Mouse (Mus musculus): ENCODE results near the gene Cobll1. TPM values are rescaled to one million over a fixed set of nuclear protein-coding genes. Genes with fewer than 3 reads are reported as not detected.

The Cobll1 gene
- polyA plus RNA-seq, 1 experiment, result 14.0 TPM

- Histone ChIP-seq H3K4me1 (ENCODE audit: control insufficient read depth, insufficient read depth, low read length) (no peaks in the 10 kb centered on the region; the same call in 1 of the 2 replicates), H3K4me3 (replicated peaks; ENCODE audit: extremely low read depth, low read depth, low read length) (no peak overlapping the region)
- DNase-seq, result no peak
- 74% methylated on average over 1 of the region's 1 CpGs for WGBS
- TF ChIP-seq POLR2A (IDR thresholded peaks at IDR 0.05; ENCODE audit: borderline replicate concordance, extremely low read depth, low read depth, low read length) (no peak), CTCF (IDR thresholded peaks at IDR 0.05; ENCODE audit: insufficient read depth, low read length) (no peak)
Observed at GRCm38 (mm10) chr2:65100001-65100400, 139.2 kb downstream of the Cobll1 start.

- DNase-seq, result no peak
- 56% methylated on average over 6 of the region's 6 CpGs for WGBS
- no peaks in the 10 kb centered on the region; the same call in 1 of the 2 replicates for H3K4me1 ChIP-seq (ENCODE audit: control insufficient read depth, insufficient read depth, low read length)
- TF ChIP-seq POLR2A (IDR thresholded peaks at IDR 0.05; ENCODE audit: borderline replicate concordance, extremely low read depth, low read depth, low read length) (no peak), CTCF (IDR thresholded peaks at IDR 0.05; ENCODE audit: insufficient read depth, low read length) (no peak)
- no peak overlapping the region for H3K4me3 ChIP-seq (replicated peaks; ENCODE audit: extremely low read depth, low read depth, low read length)
Observed at GRCm38 (mm10) chr2:65095571-65095970, 143.6 kb downstream of the Cobll1 start.

GRCm38 (mm10) chr2:65093990-65094389 lies 145.2 kb downstream of the Cobll1 start:
- H3K4me1 ChIP-seq (ENCODE audit: control insufficient read depth, insufficient read depth, low read length), result no peaks in the 10 kb centered on the region; the same call in 1 of the 2 replicates
- no peak for DNase-seq
- TF ChIP-seq POLR2A (IDR thresholded peaks at IDR 0.05; ENCODE audit: borderline replicate concordance, extremely low read depth, low read depth, low read length), result no peak
- TF ChIP-seq CTCF (IDR thresholded peaks at IDR 0.05; ENCODE audit: insufficient read depth, low read length), result no peak
- H3K4me3 ChIP-seq (replicated peaks; ENCODE audit: extremely low read depth, low read depth, low read length), result no peak overlapping the region
- WGBS, result 62% methylated on average over 2 of the region's 2 CpGs

- Histone ChIP-seq H3K4me1 (ENCODE audit: control insufficient read depth, insufficient read depth, low read length) (no peaks in the 10 kb centered on the region; the same call in 1 of the 2 replicates), H3K4me3 (replicated peaks; ENCODE audit: extremely low read depth, low read depth, low read length) (no peak overlapping the region)
- WGBS, result 35% methylated on average over 2 of the region's 2 CpGs
- no peak for DNase-seq
- TF ChIP-seq CTCF (IDR thresholded peaks at IDR 0.05; ENCODE audit: insufficient read depth, low read length), result no peak
- TF ChIP-seq POLR2A (IDR thresholded peaks at IDR 0.05; ENCODE audit: borderline replicate concordance, extremely low read depth, low read depth, low read length), result no peak
Observed at GRCm38 (mm10) chr2:65090986-65091385, 148.2 kb downstream of the Cobll1 start.

GRCm38 (mm10) chr2:65087197-65087596 lies 152.0 kb downstream of the Cobll1 start:
- no peak for TF ChIP-seq POLR2A (IDR thresholded peaks at IDR 0.05; ENCODE audit: borderline replicate concordance, extremely low read depth, low read depth, low read length)
- no peaks in the 10 kb centered on the region for H3K4me1 ChIP-seq (ENCODE audit: control insufficient read depth, insufficient read depth, low read length)
- no peak for DNase-seq
- no peak overlapping the region for H3K4me3 ChIP-seq (replicated peaks; ENCODE audit: extremely low read depth, low read depth, low read length)
- 73% methylated on average over 3 of the region's 3 CpGs for WGBS

GRCm38 (mm10) chr2:65083411-65083810 lies 155.8 kb downstream of the Cobll1 start:
- no peak for DNase-seq
- no peak overlapping the region for H3K4me3 ChIP-seq (replicated peaks; ENCODE audit: extremely low read depth, low read depth, low read length)
- no peaks in the 10 kb centered on the region; the same call in 1 of the 2 replicates for H3K4me1 ChIP-seq (ENCODE audit: control insufficient read depth, insufficient read depth, low read length)
- no peak for TF ChIP-seq CTCF (IDR thresholded peaks at IDR 0.05; ENCODE audit: insufficient read depth, low read length)
- TF ChIP-seq POLR2A (IDR thresholded peaks at IDR 0.05; ENCODE audit: borderline replicate concordance, extremely low read depth, low read depth, low read length), result no peak

- H3K4me3 ChIP-seq (replicated peaks; ENCODE audit: extremely low read depth, low read depth, low read length), result no peak overlapping the region
- 73% methylated on average over 3 of the region's 3 CpGs for WGBS
- TF ChIP-seq POLR2A (IDR thresholded peaks at IDR 0.05; ENCODE audit: borderline replicate concordance, extremely low read depth, low read depth, low read length) (no peak), CTCF (IDR thresholded peaks at IDR 0.05; ENCODE audit: insufficient read depth, low read length) (no peak)
- DNase-seq, result no peak
- H3K4me1 ChIP-seq (ENCODE audit: control insufficient read depth, insufficient read depth, low read length), result no peaks in the 10 kb centered on the region; the same call in 1 of the 2 replicates
Observed at GRCm38 (mm10) chr2:65077544-65077943, 161.7 kb downstream of the Cobll1 start.

GRCm38 (mm10) chr2:65075840-65076239 lies 163.4 kb downstream of the Cobll1 start:
- WGBS, result 78% methylated on average over 5 of the region's 5 CpGs
- TF ChIP-seq POLR2A (IDR thresholded peaks at IDR 0.05; ENCODE audit: borderline replicate concordance, extremely low read depth, low read depth, low read length) (no peak), CTCF (IDR thresholded peaks at IDR 0.05; ENCODE audit: insufficient read depth, low read length) (no peak)
- no peak for DNase-seq
- no peak overlapping the region for H3K4me3 ChIP-seq (replicated peaks; ENCODE audit: extremely low read depth, low read depth, low read length)
- no peaks in the 10 kb centered on the region; the same call in 1 of the 2 replicates for H3K4me1 ChIP-seq (ENCODE audit: control insufficient read depth, insufficient read depth, low read length)

- no peak for TF ChIP-seq POLR2A (IDR thresholded peaks at IDR 0.05; ENCODE audit: borderline replicate concordance, extremely low read depth, low read depth, low read length)
- 94% methylated on average over 4 of the region's 4 CpGs for WGBS
- DNase-seq, result no peak
- Histone ChIP-seq H3K4me3 (replicated peaks; ENCODE audit: extremely low read depth, low read depth, low read length) (no peak overlapping the region), H3K4me1 (ENCODE audit: control insufficient read depth, insufficient read depth, low read length) (no peaks in the 10 kb centered on the region; the same call in 1 of the 2 replicates)
Observed at GRCm38 (mm10) chr2:65075431-65075830, 163.8 kb downstream of the Cobll1 start.

GRCm38 (mm10) chr2:65072205-65072604 lies 167.0 kb downstream of the Cobll1 start:
- Histone ChIP-seq H3K4me1 (ENCODE audit: control insufficient read depth, insufficient read depth, low read length) (no peaks in the 10 kb centered on the region), H3K4me3 (replicated peaks; ENCODE audit: extremely low read depth, low read depth, low read length) (no peak overlapping the region)
- DNase-seq, result no peak
- 50% methylated on average over 3 of the region's 3 CpGs for WGBS
- TF ChIP-seq POLR2A (IDR thresholded peaks at IDR 0.05; ENCODE audit: borderline replicate concordance, extremely low read depth, low read depth, low read length) (no peak), CTCF (IDR thresholded peaks at IDR 0.05; ENCODE audit: insufficient read depth, low read length) (no peak)

Data from lung, adult 2 months (tissue).